Comparison of ENCODE assay signal across 8 mouse cellular contexts in genomic region chr6:101377167-101377934, GRCm38 (mm10). TPM values are rescaled to one million over a fixed set of nuclear protein-coding genes. Genes with fewer than 3 reads are reported as not detected.
DNase-seq lines count a peak whose midpoint lies in the region; ATAC-seq and TF ChIP-seq lines count a peak whose summit lies in the region.

Gene Pdzrn3, minus strand, starts transcription at chr6:101377897.

- H3K9ac ChIP-seq in forebrain, embryonic 16.5 days (replicated peaks; ENCODE audit: low read depth, low read length) = peak within 1 kb of the TSS; percentile 57
- H3K9ac ChIP-seq in lung, postnatal 0 days (replicated peaks; ENCODE audit: low read depth) = peak within 1 kb of the TSS; percentile 51

- no peaks in the 10 kb centered on the region for H3K36me3 ChIP-seq in forebrain, embryonic 16.5 days (ENCODE audit: control insufficient read depth, insufficient read depth)
- H3K36me3 ChIP-seq in lung, postnatal 0 days (ENCODE audit: insufficient read depth, low read length) = no peaks in the 10 kb centered on the region

- ATAC-seq in forebrain, embryonic 16.5 days = peak; percentile 63
- peak; percentile 45 for ATAC-seq in lung, postnatal 0 days

- no peaks in the 10 kb centered on the region for H3K9me3 ChIP-seq in forebrain, embryonic 16.5 days (ENCODE audit: control insufficient read depth, low read length)
- H3K9me3 ChIP-seq in lung, postnatal 0 days (ENCODE audit: low read length) = no peaks in the 10 kb centered on the region

- intact Hi-C loops in heart, postnatal 25 days (cut with DNase I) = loop anchor here (2.0 to 5.0 kb wide), 2 partner anchors 111 to 155 kb away; no protein-coding TSS in a partner anchor

- peaks cover 22% of the 10 kb centered on the region for H3K4me1 ChIP-seq in forebrain, embryonic 16.5 days (replicated peaks; ENCODE audit: control insufficient read depth, insufficient read depth, low read length)
- H3K4me1 ChIP-seq in lung, postnatal 0 days (ENCODE audit: insufficient read depth, low read depth, low read length) = peaks cover 20% of the 10 kb centered on the region; the same call in 1 of the 2 replicates

- peak; percentile 63 for TF ChIP-seq CTCF in lung, postnatal 0 days (IDR thresholded peaks at IDR 0.05)

- no peak for TF ChIP-seq EP300 in lung, postnatal 0 days (IDR thresholded peaks at IDR 0.05)

- peak within 1 kb of the TSS; percentile 36 for H3K27ac ChIP-seq in forebrain, embryonic 16.5 days (ENCODE audit: low read length)
- H3K27ac ChIP-seq in lung, postnatal 0 days (ENCODE audit: low read length) = peak within 1 kb of the TSS; percentile 68

- DNase-seq in CD8-positive naive resting alpha-beta T cell, adult 2 months (ENCODE audit: low read depth in 2 of 2, low spot score in 2 of 2) = peak; percentile 11 to 13
- DNase-seq in adrenal gland, postnatal 10 days = peak; percentile 72
- DNase-seq in heart, postnatal 25 days (ENCODE audit: low spot score) = peak; percentile 20
- DNase-seq in layer of hippocampus, postnatal 10 days (ENCODE audit: low spot score in 2 of 2) = peak; percentile 46 to 60
- peak; percentile 77 for DNase-seq in lung, postnatal 0 days (ENCODE audit: low spot score)
- DNase-seq in retina, postnatal 1 day = peak; percentile 83
- no peak for DNase-seq in cerebellum, adult 8-10 months

- H3K4me3 ChIP-seq in forebrain, embryonic 16.5 days (replicated peaks; ENCODE audit: low read length) = peak within 1 kb of the TSS; percentile 58
- peak within 1 kb of the TSS; percentile 55 for H3K4me3 ChIP-seq in lung, postnatal 0 days (ENCODE audit: low read depth, low read length)

- H3K4me2 ChIP-seq in forebrain, embryonic 16.5 days (ENCODE audit: low read length) = peak within 1 kb of the TSS; percentile 100
- peak within 1 kb of the TSS; percentile 88 for H3K4me2 ChIP-seq in lung, postnatal 0 days (replicated peaks; ENCODE audit: low read depth, low read length)

- under 1% methylated on average over 109 of the region's 111 CpGs for WGBS in forebrain, embryonic 16.5 days
- WGBS in lung, postnatal 0 days = under 1% methylated on average over 42 of the region's 111 CpGs

- peaks cover 10% of the 10 kb centered on the region for H3K27me3 ChIP-seq in forebrain, embryonic 16.5 days (replicated peaks; ENCODE audit: control insufficient read depth, insufficient read depth, low read length)
- H3K27me3 ChIP-seq in lung, postnatal 0 days (replicated peaks; ENCODE audit: insufficient read depth, low read length) = no peaks in the 10 kb centered on the region

RNA-seq across cellular contexts. Expression of gene Pdzrn3, which starts in this region (rescaled TPM):
- 10 to 100 TPM; 15.7 to 21.4 TPM for total RNA-seq in adrenal gland, postnatal 10 days (2021)
- polyA plus RNA-seq in forebrain, embryonic 16.5 days (2015; fragmentation: Nextera tagmentation; extraction: Ambion mirVana) = 24.0 and 28.7 TPM in 2 replicates
- total RNA-seq in heart, postnatal 25 days (2021) = 10 to 100 TPM; 28.6 to 35.5 TPM
- total RNA-seq in layer of hippocampus, postnatal 10 days (2021) = 10 to 100 TPM; 18.8 to 21.4 TPM
- polyA plus RNA-seq in lung, postnatal 0 days (2015; fragmentation: Nextera tagmentation; extraction: Ambion mirVana) = 5.9 and 7.4 TPM in 2 replicates
